Mouse (Mus musculus) testis, adult 2 months (tissue): ENCODE measurements around the gene Slc22a15.

Experiments
- CTCF ChIP-seq: fragments of 200-500 bp; IDR thresholded peaks from 2 replicates; pipeline ENCODE4 v1.5.1; 2012; ENCODE audit warnings: low read depth, mild to moderate bottlenecking, inconsistent platforms, low read length, moderate library complexity; ENCODE audit not compliant: control insufficient read depth, insufficient read depth, insufficient replicate concordance
- POLR2A ChIP-seq: fragments of 200-500 bp; IDR thresholded peaks from 2 replicates; pipeline ENCODE4 v1.6.1; 2012; ENCODE audit warnings: low read depth, mild to moderate bottlenecking, inconsistent platforms, low read length, moderate library complexity; ENCODE audit not compliant: control insufficient read depth

DNA sequence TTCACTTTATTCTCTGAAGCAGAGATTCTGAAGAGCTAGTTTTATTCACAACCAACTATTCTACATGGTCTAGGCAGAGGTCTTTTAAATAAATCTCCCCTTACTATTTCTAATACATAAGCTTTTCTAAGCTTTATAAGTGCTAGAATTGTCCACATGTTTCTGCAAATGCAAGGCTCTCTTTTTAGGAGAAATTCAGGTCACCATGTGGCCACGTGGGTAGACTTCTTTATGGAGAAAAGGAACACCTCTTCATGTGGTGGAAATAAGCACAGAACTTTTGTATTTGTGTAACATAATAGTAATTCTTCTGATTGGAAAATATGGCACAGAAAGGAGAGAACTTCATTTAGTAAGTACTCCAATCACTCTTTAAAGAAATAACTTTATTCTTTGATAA, 70.2 kb downstream of the Slc22a15 start:
- TF ChIP-seq POLR2A (no peak), CTCF (no peak)
